Mouse (Mus musculus) heart, embryonic 11.5 days (tissue): ENCODE measurements around the gene Stx18. TPM values are rescaled to one million over a fixed set of nuclear protein-coding genes. Genes with fewer than 3 reads are reported as not detected.

ENCODE experiments used
- ATAC-seq: fragments of 200-750 bp; cut with Nextera tagmentation; replicated peaks from 2 replicates; pipeline ENCODE4 v1.8.0; 2017; ENCODE audit warnings: moderate library complexity; ENCODE audit not compliant: insufficient number of reproducible peaks, low FRiP score, low TSS enrichment
- H3K27ac ChIP-seq: fragments of 300-500 bp; sonication (generic); 2 replicates; pipeline ENCODE4 v1.5.1; 2014; ENCODE audit warnings: mild to moderate bottlenecking, low read depth, low read length
- H3K27me3 ChIP-seq: fragments of 300-500 bp; sonication (generic); 2 replicates; pipeline ENCODE4 v1.6.1; 2014; ENCODE audit warnings: mild to moderate bottlenecking, low read length, mixed read lengths; ENCODE audit not compliant: control insufficient read depth, insufficient read depth
- H3K36me3 ChIP-seq: fragments of 300-500 bp; sonication (generic); 2 replicates; pipeline ENCODE4 v1.6.1; 2014; ENCODE audit warnings: mild to moderate bottlenecking, low read length, moderate library complexity, mixed read lengths; ENCODE audit not compliant: control insufficient read depth, insufficient read depth
- H3K4me1 ChIP-seq: fragments of 300-500 bp; sonication (generic); 2 replicates; pipeline ENCODE4 v1.6.1; 2014; ENCODE audit warnings: low read length; ENCODE audit not compliant: control insufficient read depth, insufficient read depth
- H3K4me2 ChIP-seq: fragments of 300-500 bp; sonication (generic); 2 replicates; pipeline ENCODE4 v1.6.1; 2014; ENCODE audit warnings: mild to moderate bottlenecking, moderate library complexity
- H3K4me3 ChIP-seq: fragments of 300-500 bp; sonication (generic); 2 replicates; pipeline ENCODE4 v1.5.1; 2014; ENCODE audit warnings: low read depth, low read length
- H3K9ac ChIP-seq: fragments of 300-500 bp; sonication (generic); 2 replicates; pipeline ENCODE4 v1.6.1; 2014; ENCODE audit warnings: mild to moderate bottlenecking, low read depth, low read length, moderate library complexity
- H3K9me3 ChIP-seq: fragments of 300-500 bp; sonication (generic); replicated peaks from 2 replicates; pipeline ENCODE4 v1.6.1; 2016; ENCODE audit warnings: low read length; ENCODE audit not compliant: control insufficient read depth
- WGBS: fragments of 180-500 bp; shearing (Covaris S2); extraction: QIAGEN DNeasy Blood & Tissue Kit; methylation state at CpG from one replicate; pipeline ENCODE4 v1.1.7; 2014; ENCODE audit not compliant: insufficient replicate concordance; 5-methylcytosine and 5-hydroxymethylcytosine counted together
- polyA plus RNA-seq: library from polyadenylated mRNA; unstranded; fragments of >200 nt; fragmentation: Nextera tagmentation; extraction: Ambion mirVana; gene quantifications from 2 replicates; pipeline ENCODE4 v1.2.1, GENCODE M21; 2014

Gene Stx18
- polyA plus RNA-seq, 1 experiment from 2014 or later, result 40.8 TPM

DNA sequence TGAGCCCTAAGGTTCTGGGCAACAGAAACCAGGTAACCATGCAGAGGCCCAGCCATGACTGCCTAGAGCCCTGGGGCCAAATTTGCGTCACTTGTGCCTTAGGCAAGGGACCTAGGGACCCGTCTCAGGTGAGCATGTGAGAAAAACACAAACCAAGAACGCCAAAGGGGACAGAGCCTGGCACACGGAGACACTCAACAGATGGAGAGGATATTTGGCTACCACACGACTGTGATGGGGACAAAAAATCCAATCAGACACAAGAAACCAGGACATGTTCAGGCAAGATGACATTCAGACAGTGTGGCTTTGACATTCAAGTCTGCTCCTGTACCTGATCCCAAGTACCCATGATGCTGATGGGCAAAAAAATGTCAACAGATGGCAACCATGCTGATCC, 115.1 kb downstream of the Stx18 start:
- H3K4me1 ChIP-seq, result no peaks in the 10 kb centered on the region
- H3K4me2 ChIP-seq, result no peak overlapping the region
- H3K4me3 ChIP-seq, result no peak overlapping the region
- H3K27me3 ChIP-seq, result peaks cover 21% of the 10 kb centered on the region
- H3K9me3 ChIP-seq, result no peaks in the 10 kb centered on the region
- H3K9ac ChIP-seq, result no peak overlapping the region
- H3K36me3 ChIP-seq, result no peaks in the 10 kb centered on the region; the same call in 1 of the 2 replicates
- no peak for ATAC-seq
- 87% methylated on average over 5 of the region's 5 CpGs for WGBS
- H3K27ac ChIP-seq, result no peak overlapping the region

- no peak overlapping the region for H3K4me2 ChIP-seq
These were observed 119.0 kb downstream of the Stx18 start for GRCm38 (mm10) chr5:38157481-38158020.

DNA sequence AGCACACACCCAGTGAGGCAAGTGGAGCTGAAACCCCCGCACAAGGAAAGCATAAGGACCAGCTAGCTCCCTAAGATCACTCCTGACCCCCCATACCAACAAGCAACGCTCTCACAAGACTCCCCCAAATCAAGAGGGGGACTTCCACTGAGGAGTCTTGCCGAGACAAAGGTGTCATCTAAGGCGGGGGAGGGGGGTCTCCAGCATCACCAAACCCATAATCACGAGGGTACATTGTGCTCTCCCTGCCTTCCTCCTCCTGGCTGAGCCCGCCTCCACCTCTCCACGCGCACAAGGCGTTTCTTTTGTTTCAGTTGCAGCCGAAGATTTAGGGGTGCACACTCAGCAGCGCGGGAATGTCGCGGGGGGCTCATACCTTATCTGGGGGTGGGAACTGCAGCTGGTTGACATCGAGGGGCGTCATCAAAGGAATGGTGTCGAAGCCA, 120.0 kb downstream of the Stx18 start:
- Histone ChIP-seq H3K27me3 (peaks cover 57% of the 10 kb centered on the region), H3K4me1 (no peaks in the 10 kb centered on the region), H3K27ac (no peak overlapping the region), H3K9me3 (no peaks in the 10 kb centered on the region), H3K4me3 (peak overlapping the region; percentile 63), H3K36me3 (no peaks in the 10 kb centered on the region), H3K9ac (peak overlapping the region; percentile 16; the same call in 1 of the 2 replicates), H3K4me2 (peak overlapping the region; percentile 88)
- WGBS, result 5% methylated on average over 17 of the region's 17 CpGs
- no peak for ATAC-seq

More at GRCm38 (mm10) chr5:38157481-38158020, 119.0 kb downstream of the Stx18 start:
- 54% methylated on average over 9 of the region's 9 CpGs for WGBS
- no peaks in the 10 kb centered on the region for H3K4me1 ChIP-seq
- no peak for ATAC-seq
- no peak overlapping the region for H3K27ac ChIP-seq
- no peak overlapping the region for H3K4me3 ChIP-seq
- peaks cover 57% of the 10 kb centered on the region for H3K27me3 ChIP-seq
- H3K36me3 ChIP-seq, result no peaks in the 10 kb centered on the region
- no peaks in the 10 kb centered on the region for H3K9me3 ChIP-seq
- no peak overlapping the region for H3K9ac ChIP-seq

DNA sequence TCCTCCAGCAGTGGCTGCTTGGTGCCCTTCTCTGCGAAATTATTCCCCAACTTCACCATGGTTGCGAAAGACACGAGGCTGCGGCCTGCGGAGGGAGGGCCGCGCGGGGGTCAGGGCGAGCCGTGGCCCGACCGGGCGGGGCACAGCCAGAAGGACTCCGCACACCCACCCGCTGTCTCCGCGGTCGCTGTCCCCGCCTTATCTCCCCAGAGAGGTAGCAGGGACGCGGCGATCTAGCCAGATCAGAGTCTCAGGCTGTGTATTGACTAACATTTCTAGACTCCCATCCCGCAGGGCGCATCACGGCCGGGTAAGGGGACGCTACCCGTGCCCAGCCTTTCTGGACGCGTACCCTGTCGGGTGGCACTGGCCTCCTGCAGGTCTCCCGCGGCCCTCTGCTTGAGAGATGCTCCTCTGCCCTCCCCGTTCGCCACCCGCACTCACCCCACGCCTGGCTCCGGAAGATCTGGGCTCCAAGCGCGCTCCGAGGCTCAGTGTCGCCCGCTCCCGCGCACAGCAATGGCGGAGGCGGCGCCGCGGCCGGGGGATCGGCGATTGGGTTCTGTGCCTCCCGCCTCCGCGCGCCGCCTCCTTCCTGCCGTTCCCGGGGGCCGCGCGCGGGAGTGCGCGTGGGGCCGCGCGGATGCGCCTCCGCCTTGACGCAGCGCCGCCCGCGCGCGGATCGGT, 120.5 kb downstream of the Stx18 start:
- 0 out of 2 replicates have a peak, but pooled peaks have one; percentile 31 for ATAC-seq
- Histone ChIP-seq H3K9ac (peak overlapping the region; percentile 73), H3K4me2 (peak overlapping the region; percentile 88), H3K27ac (no peak overlapping the region), H3K4me1 (no peaks in the 10 kb centered on the region), H3K9me3 (no peaks in the 10 kb centered on the region), H3K36me3 (no peaks in the 10 kb centered on the region), H3K27me3 (peaks cover 61% of the 10 kb centered on the region), H3K4me3 (peak overlapping the region; percentile 63)
- WGBS, result under 1% methylated on average over 72 of the region's 79 CpGs

GRCm38 (mm10) chr5:38159634-38160413, 121.3 kb downstream of the Stx18 start, which contains the start of gene Nsg1:
Gene Nsg1, minus strand, starts transcription at chr5:38159907.
- no peak for ATAC-seq
- no peaks in the 10 kb centered on the region for H3K36me3 ChIP-seq
- H3K4me1 ChIP-seq, result no peaks in the 10 kb centered on the region
- peaks cover 63% of the 10 kb centered on the region for H3K27me3 ChIP-seq
- peak within 1 kb of the TSS; percentile 88 for H3K4me2 ChIP-seq
- no peak within 1 kb of the TSS for H3K27ac ChIP-seq
- no peaks in the 10 kb centered on the region for H3K9me3 ChIP-seq
- 11% methylated on average over 35 of the region's 35 CpGs for WGBS
- peak within 1 kb of the TSS; percentile 73 for H3K9ac ChIP-seq
- peak within 1 kb of the TSS; percentile 63 for H3K4me3 ChIP-seq

DNA sequence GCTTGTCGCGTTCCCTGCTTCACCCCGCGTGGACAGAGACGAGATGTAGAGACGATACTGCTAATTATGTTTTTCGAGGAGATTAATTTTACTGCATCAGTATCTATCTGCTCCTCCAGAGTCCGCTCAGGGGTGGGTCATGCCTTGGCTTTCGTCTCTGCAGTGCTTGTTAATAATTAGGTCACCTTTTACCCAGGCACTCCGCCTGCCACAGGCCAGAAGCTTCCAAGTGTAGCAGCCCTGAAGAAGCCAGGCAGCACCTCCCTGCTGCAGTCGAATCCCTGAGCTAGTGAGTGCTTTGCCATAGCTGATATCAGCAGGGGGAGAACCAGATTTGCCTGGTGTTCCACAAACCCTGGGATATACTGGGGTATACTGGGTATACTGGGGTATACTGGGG, 130.0 kb downstream of the Stx18 start:
- Histone ChIP-seq H3K4me1 (no peaks in the 10 kb centered on the region), H3K36me3 (no peaks in the 10 kb centered on the region), H3K9ac (no peak overlapping the region), H3K4me2 (no peak overlapping the region), H3K27ac (no peak overlapping the region), H3K27me3 (0 out of 2 replicates have a peak, but pooled peaks cover 5% of the 10 kb centered on the region), H3K4me3 (no peak overlapping the region), H3K9me3 (no peaks in the 10 kb centered on the region)
- WGBS, result 72% methylated on average over 11 of the region's 11 CpGs
- no peak for ATAC-seq

DNA sequence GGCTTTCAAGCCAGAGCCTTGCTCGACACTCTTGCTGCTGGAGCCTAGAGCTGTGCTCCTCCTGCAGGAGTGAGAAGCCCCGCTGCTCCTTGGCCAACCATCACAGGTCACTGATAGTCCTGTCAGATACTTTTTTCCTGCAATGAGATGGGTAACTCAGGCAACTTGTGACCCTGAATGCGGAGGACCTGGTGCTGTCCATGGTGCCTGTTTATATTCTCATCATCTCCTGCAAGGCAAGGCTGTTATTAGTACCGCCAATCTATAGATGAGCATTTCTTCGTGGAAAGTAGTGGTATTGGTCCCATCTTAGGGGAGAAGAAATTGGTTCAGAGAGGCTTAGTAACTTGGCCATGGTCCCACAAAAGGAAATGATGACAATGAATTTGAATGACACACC, 135.2 kb downstream of the Stx18 start:
- 41% methylated on average over 5 of the region's 5 CpGs for WGBS
- H3K9ac ChIP-seq, result no peak overlapping the region

GRCm38 (mm10) chr5:38174256-38174912, 135.8 kb downstream of the Stx18 start:
- Histone ChIP-seq H3K36me3 (no peaks in the 10 kb centered on the region), H3K4me2 (no peak overlapping the region), H3K27ac (no peak overlapping the region), H3K27me3 (no peaks in the 10 kb centered on the region), H3K9me3 (no peaks in the 10 kb centered on the region), H3K4me3 (no peak overlapping the region), H3K9ac (no peak overlapping the region), H3K4me1 (no peaks in the 10 kb centered on the region)
- 80% methylated on average over 16 of the region's 16 CpGs for WGBS
- no peak for ATAC-seq

More for the DNA sequence above, 135.2 kb downstream of the Stx18 start:
- ATAC-seq, result no peak
- H3K4me3 ChIP-seq, result no peak overlapping the region
- no peak overlapping the region for H3K27ac ChIP-seq
- H3K9me3 ChIP-seq, result no peaks in the 10 kb centered on the region
- H3K36me3 ChIP-seq, result no peaks in the 10 kb centered on the region
- no peaks in the 10 kb centered on the region for H3K4me1 ChIP-seq
- H3K27me3 ChIP-seq, result no peaks in the 10 kb centered on the region
- H3K4me2 ChIP-seq, result no peak overlapping the region
